Mouse (Mus musculus): Measurements from ENCODE around the gene Shtn1. TPM values are rescaled to one million over a fixed set of nuclear protein-coding genes. Genes with fewer than 3 reads are reported as not detected.

Gene Shtn1
- polyA plus RNA-seq, 1 experiment from 2014 or later = 1.0 TPM

DNA sequence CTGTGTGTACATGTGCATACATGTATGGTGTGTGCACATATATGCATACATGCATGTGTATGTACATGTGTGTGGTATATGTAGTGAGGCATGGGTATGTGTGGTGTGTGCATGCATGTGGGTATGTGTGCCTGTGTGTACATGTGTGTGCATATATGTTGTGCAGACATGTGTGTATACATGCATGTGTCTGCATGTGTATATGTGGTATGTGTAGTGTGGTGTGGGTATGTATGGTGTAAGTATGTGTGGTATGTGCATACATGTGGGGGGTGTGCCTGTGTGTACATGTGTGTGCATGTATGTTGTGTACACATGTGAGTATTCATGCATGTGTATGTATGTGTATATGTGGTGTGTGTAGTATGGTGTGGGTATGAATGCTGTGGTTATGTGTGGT is 54.3 kb downstream of the Shtn1 start:
- Histone ChIP-seq H3K4me2 (no peak overlapping the region), H3K4me1 (ENCODE audit: control insufficient read depth, insufficient read depth, low read length) (no peaks in the 10 kb centered on the region), H3K27ac (ENCODE audit: low read depth, low read length) (no peak overlapping the region), H3K27me3 (ENCODE audit: control insufficient read depth, insufficient read depth, low read length) (no peaks in the 10 kb centered on the region), H3K4me3 (ENCODE audit: low read depth, low read length) (no peak overlapping the region), H3K36me3 (ENCODE audit: control insufficient read depth, insufficient read depth, low read length) (no peaks in the 10 kb centered on the region), H3K9ac (ENCODE audit: low read depth, low read length) (no peak overlapping the region), H3K9me3 (replicated peaks; ENCODE audit: control insufficient read depth, low read length) (no peaks in the 10 kb centered on the region)
- no peak for ATAC-seq (replicated peaks; ENCODE audit: insufficient number of reproducible peaks, low FRiP score, low TSS enrichment)

DNA sequence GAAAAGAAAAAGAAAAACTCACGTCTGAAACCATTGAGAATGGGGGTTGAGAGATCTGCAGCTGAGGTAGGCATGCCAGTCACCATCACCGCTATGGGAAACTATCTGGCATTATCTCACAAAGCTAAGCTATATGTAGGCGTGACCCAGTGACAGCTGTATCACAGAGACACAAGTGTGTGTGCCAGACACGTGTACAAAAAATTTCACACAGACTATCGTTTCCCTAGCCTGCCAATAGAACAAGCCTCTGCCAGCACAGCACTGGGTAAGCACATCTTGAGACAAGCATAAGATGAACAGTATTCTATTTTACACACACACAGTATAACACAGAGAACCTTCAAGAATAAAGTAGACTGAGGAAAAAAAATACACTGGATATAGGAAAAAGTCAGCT is 65.1 kb downstream of the Shtn1 start:
- Histone ChIP-seq H3K4me1 (ENCODE audit: control insufficient read depth, insufficient read depth, low read length) (no peaks in the 10 kb centered on the region), H3K27ac (ENCODE audit: low read depth, low read length) (no peak overlapping the region), H3K36me3 (ENCODE audit: control insufficient read depth, insufficient read depth, low read length) (no peaks in the 10 kb centered on the region), H3K4me2 (no peak overlapping the region), H3K27me3 (ENCODE audit: control insufficient read depth, insufficient read depth, low read length) (no peaks in the 10 kb centered on the region), H3K4me3 (ENCODE audit: low read depth, low read length) (no peak overlapping the region), H3K9ac (ENCODE audit: low read depth, low read length) (no peak overlapping the region), H3K9me3 (replicated peaks; ENCODE audit: control insufficient read depth, low read length) (no peaks in the 10 kb centered on the region)
- no peak for ATAC-seq (replicated peaks; ENCODE audit: insufficient number of reproducible peaks, low FRiP score, low TSS enrichment)
- WGBS (ENCODE audit: insufficient replicate concordance) = 65% methylated on average over 5 of the region's 5 CpGs

- Histone ChIP-seq H3K9me3 (replicated peaks; ENCODE audit: control insufficient read depth, low read length) (no peaks in the 10 kb centered on the region), H3K4me3 (ENCODE audit: low read depth, low read length) (no peak overlapping the region), H3K4me1 (ENCODE audit: control insufficient read depth, insufficient read depth, low read length) (no peaks in the 10 kb centered on the region), H3K4me2 (no peak overlapping the region), H3K36me3 (ENCODE audit: control insufficient read depth, insufficient read depth, low read length) (no peaks in the 10 kb centered on the region), H3K9ac (ENCODE audit: low read depth, low read length) (no peak overlapping the region), H3K27me3 (ENCODE audit: control insufficient read depth, insufficient read depth, low read length) (no peaks in the 10 kb centered on the region), H3K27ac (ENCODE audit: low read depth, low read length) (no peak overlapping the region)
- 80% methylated on average over 15 of the region's 15 CpGs for WGBS (ENCODE audit: insufficient replicate concordance)
- ATAC-seq (replicated peaks; ENCODE audit: insufficient number of reproducible peaks, low FRiP score, low TSS enrichment) = no peak
Observed at GRCm38 (mm10) chr19:59006577-59007340, 69.1 kb downstream of the Shtn1 start.

- Histone ChIP-seq H3K36me3 (ENCODE audit: control insufficient read depth, insufficient read depth, low read length) (no peaks in the 10 kb centered on the region), H3K4me1 (ENCODE audit: control insufficient read depth, insufficient read depth, low read length) (no peaks in the 10 kb centered on the region), H3K4me3 (ENCODE audit: low read depth, low read length) (no peak overlapping the region), H3K9ac (ENCODE audit: low read depth, low read length) (no peak overlapping the region), H3K27ac (ENCODE audit: low read depth, low read length) (no peak overlapping the region), H3K27me3 (ENCODE audit: control insufficient read depth, insufficient read depth, low read length) (no peaks in the 10 kb centered on the region), H3K9me3 (replicated peaks; ENCODE audit: control insufficient read depth, low read length) (no peaks in the 10 kb centered on the region), H3K4me2 (no peak overlapping the region)
- 84% methylated on average over 6 of the region's 6 CpGs for WGBS (ENCODE audit: insufficient replicate concordance)
- ATAC-seq (replicated peaks; ENCODE audit: insufficient number of reproducible peaks, low FRiP score, low TSS enrichment) = no peak
Observed at GRCm38 (mm10) chr19:59002827-59003226, 73.1 kb downstream of the Shtn1 start.

DNA sequence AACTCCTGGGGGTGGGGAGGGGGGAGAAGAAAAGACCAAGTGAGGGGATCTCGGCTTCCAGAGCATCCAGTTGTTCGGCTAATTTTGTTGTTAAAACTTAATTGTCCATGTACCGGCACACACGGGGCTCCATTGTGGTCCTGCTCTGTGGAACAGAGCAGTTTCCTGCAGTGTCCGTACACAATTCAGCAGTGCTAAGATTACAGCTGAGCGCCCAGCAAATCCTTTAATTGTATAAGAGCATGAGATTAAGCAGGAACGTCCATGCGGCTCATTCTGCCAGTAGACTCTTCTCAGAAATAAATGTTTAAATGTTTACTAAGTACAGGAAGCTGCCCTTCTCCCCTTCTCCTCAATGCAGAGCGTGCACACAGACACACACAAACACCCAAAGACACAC is 94.3 kb downstream of the Shtn1 start:
- Histone ChIP-seq H3K27ac (ENCODE audit: low read depth, low read length) (no peak overlapping the region), H3K4me1 (ENCODE audit: control insufficient read depth, insufficient read depth, low read length) (no peaks in the 10 kb centered on the region), H3K9ac (ENCODE audit: low read depth, low read length) (no peak overlapping the region), H3K9me3 (replicated peaks; ENCODE audit: control insufficient read depth, low read length) (no peaks in the 10 kb centered on the region), H3K4me3 (ENCODE audit: low read depth, low read length) (no peak overlapping the region), H3K27me3 (ENCODE audit: control insufficient read depth, insufficient read depth, low read length) (peaks cover 2% of the 10 kb centered on the region; the same call in 1 of the 2 replicates), H3K4me2 (peak overlapping the region; percentile 34), H3K36me3 (ENCODE audit: control insufficient read depth, insufficient read depth, low read length) (no peaks in the 10 kb centered on the region)
- WGBS (ENCODE audit: insufficient replicate concordance) = 57% methylated on average over 9 of the region's 9 CpGs
- ATAC-seq (replicated peaks; ENCODE audit: insufficient number of reproducible peaks, low FRiP score, low TSS enrichment) = no peak

- no peak for ATAC-seq (replicated peaks; ENCODE audit: insufficient number of reproducible peaks, low FRiP score, low TSS enrichment)
- Histone ChIP-seq H3K9me3 (replicated peaks; ENCODE audit: control insufficient read depth, low read length) (no peaks in the 10 kb centered on the region), H3K9ac (ENCODE audit: low read depth, low read length) (no peak overlapping the region), H3K27me3 (ENCODE audit: control insufficient read depth, insufficient read depth, low read length) (peaks cover 2% of the 10 kb centered on the region; the same call in 1 of the 2 replicates), H3K36me3 (ENCODE audit: control insufficient read depth, insufficient read depth, low read length) (no peaks in the 10 kb centered on the region), H3K4me1 (ENCODE audit: control insufficient read depth, insufficient read depth, low read length) (no peaks in the 10 kb centered on the region), H3K27ac (ENCODE audit: low read depth, low read length) (no peak overlapping the region), H3K4me2 (no peak overlapping the region; the same call in 1 of the 2 replicates), H3K4me3 (ENCODE audit: low read depth, low read length) (no peak overlapping the region)
- WGBS (ENCODE audit: insufficient replicate concordance) = 77% methylated on average over 5 of the region's 5 CpGs
Observed at GRCm38 (mm10) chr19:58980056-58980440, 95.9 kb downstream of the Shtn1 start.

DNA sequence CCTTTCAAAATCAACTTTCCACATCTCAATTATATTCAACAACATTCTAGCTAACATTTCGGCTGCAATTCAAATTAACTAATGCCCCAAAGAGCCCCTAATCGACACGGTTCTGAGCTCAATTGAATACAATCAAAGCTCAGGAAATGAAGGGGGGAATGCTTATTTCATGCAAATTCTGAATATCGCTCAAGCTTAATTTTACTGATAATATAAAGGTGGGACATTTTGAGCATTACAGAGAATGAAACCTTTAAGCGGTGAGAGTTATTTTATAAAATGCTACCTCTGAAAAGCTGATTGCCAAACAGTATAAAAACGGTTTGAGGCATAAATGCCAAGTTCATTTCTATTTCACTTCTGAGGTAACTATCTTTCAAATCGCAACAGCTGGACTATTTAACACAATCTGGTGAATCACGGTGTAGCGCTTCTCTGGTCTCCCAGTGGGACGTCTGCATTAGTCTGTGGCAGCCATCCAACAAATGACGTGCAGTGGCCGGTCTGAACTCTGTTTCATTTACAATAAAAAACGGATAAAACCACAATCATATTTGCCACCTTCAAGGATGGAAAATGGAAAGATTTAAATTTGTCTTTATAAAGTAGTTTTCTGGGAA is 96.4 kb downstream of the Shtn1 start:
- Histone ChIP-seq H3K27me3 (ENCODE audit: control insufficient read depth, insufficient read depth, low read length) (peaks cover 2% of the 10 kb centered on the region; the same call in 1 of the 2 replicates), H3K9me3 (replicated peaks; ENCODE audit: control insufficient read depth, low read length) (no peaks in the 10 kb centered on the region), H3K4me1 (ENCODE audit: control insufficient read depth, insufficient read depth, low read length) (no peaks in the 10 kb centered on the region), H3K4me3 (ENCODE audit: low read depth, low read length) (no peak overlapping the region), H3K9ac (ENCODE audit: low read depth, low read length) (no peak overlapping the region), H3K36me3 (ENCODE audit: control insufficient read depth, insufficient read depth, low read length) (no peaks in the 10 kb centered on the region), H3K4me2 (peak overlapping the region; percentile 10; the same call in 1 of the 2 replicates), H3K27ac (ENCODE audit: low read depth, low read length) (no peak overlapping the region)
- WGBS (ENCODE audit: insufficient replicate concordance) = 55% methylated on average over 13 of the region's 13 CpGs
- ATAC-seq (replicated peaks; ENCODE audit: insufficient number of reproducible peaks, low FRiP score, low TSS enrichment) = no peak

GRCm38 (mm10) chr19:58978401-58979171 is 97.3 kb downstream of the Shtn1 start:
- Histone ChIP-seq H3K9me3 (replicated peaks; ENCODE audit: control insufficient read depth, low read length) (no peaks in the 10 kb centered on the region), H3K4me2 (no peak overlapping the region), H3K27me3 (ENCODE audit: control insufficient read depth, insufficient read depth, low read length) (peaks cover 2% of the 10 kb centered on the region; the same call in 1 of the 2 replicates), H3K4me3 (ENCODE audit: low read depth, low read length) (no peak overlapping the region), H3K9ac (ENCODE audit: low read depth, low read length) (no peak overlapping the region), H3K4me1 (ENCODE audit: control insufficient read depth, insufficient read depth, low read length) (no peaks in the 10 kb centered on the region), H3K36me3 (ENCODE audit: control insufficient read depth, insufficient read depth, low read length) (no peaks in the 10 kb centered on the region), H3K27ac (ENCODE audit: low read depth, low read length) (no peak overlapping the region)
- WGBS (ENCODE audit: insufficient replicate concordance) = 58% methylated on average over 11 of the region's 11 CpGs
- ATAC-seq (replicated peaks; ENCODE audit: insufficient number of reproducible peaks, low FRiP score, low TSS enrichment) = peak; percentile 95
